Mouse (Mus musculus) megakaryocyte, adult 5-6 weeks (primary cell): ENCODE measurements around the gene Olfr1396. TPM values are rescaled to one million over a fixed set of nuclear protein-coding genes. Genes with fewer than 3 reads are reported as not detected.

Experiments
- total RNA-seq, 2 experiments: library from RNA; stranded (forward) in 1 of 2; stranded (reverse) in 1 of 2; fragments of 153-499, 151-499 nt in 1 of 2; fragments of 221-1000, 200-1000 nt in 1 of 2; gene quantifications; 2 replicates each; pipeline versions ENCODE4 v1.2.3 to v1.2.4; 2015 to 2017

Olfr1396 gene
- total RNA-seq, 2 experiments from 2014 or later, result not detected

Other genes with a start within 250 kb of the Olfr1396 start
- 59.0 and 67.2 TPM in 2 replicates for gene Irgm1, start 243.2 kb downstream of the Olfr1396 start, total RNA-seq (2015)
- 54.1 and 62.0 TPM in 2 replicates for gene Irgm1, start 243.2 kb downstream of the Olfr1396 start, total RNA-seq (2017)
- 13.1 and 15.9 TPM in 2 replicates for gene Gm5431, start 212.7 kb downstream of the Olfr1396 start, total RNA-seq (2015)
- 12.0 and 15.0 TPM in 2 replicates for gene Gm5431, start 212.7 kb downstream of the Olfr1396 start, total RNA-seq (2017)
- 78.1 and 81.3 TPM in 2 replicates for gene Psme2b, start 168.7 kb downstream of the Olfr1396 start, total RNA-seq (2015)
- gene Psme2b, start 168.7 kb downstream of the Olfr1396 start, total RNA-seq (2017), result 47.3 and 50.2 TPM in 2 replicates
- gene Olfr56, start 136.0 kb downstream of the Olfr1396 start, total RNA-seq (2015), result 0.31 and 0.57 TPM in 2 replicates
- gene Olfr56, start 136.0 kb downstream of the Olfr1396 start, total RNA-seq (2017), result 0.55 and 0.61 TPM in 2 replicates
- gene 9930111J21Rik1, start 135.5 kb downstream of the Olfr1396 start, total RNA-seq (2015), result 81.9 and 87.8 TPM in 2 replicates
- gene 9930111J21Rik1, start 135.5 kb downstream of the Olfr1396 start, total RNA-seq (2017), result 57.0 and 58.4 TPM in 2 replicates
- gene Gm12185, start 122.6 kb downstream of the Olfr1396 start, total RNA-seq (2015), result 0.22 and 0.27 TPM in 2 replicates
- gene Gm12185, start 122.6 kb downstream of the Olfr1396 start, total RNA-seq (2017), result 0.11 and 5.7 TPM in 2 replicates
- 2.0 and 3.2 TPM in 2 replicates for gene Tgtp1, start 120.7 kb downstream of the Olfr1396 start, total RNA-seq (2015)
- 1.5 and 10.8 TPM in 2 replicates for gene Tgtp1, start 120.7 kb downstream of the Olfr1396 start, total RNA-seq (2017)
- gene 9930111J21Rik2, start 63.6 kb downstream of the Olfr1396 start, total RNA-seq (2015), result 180 and 184 TPM in 2 replicates
- 161 and 172 TPM in 2 replicates for gene 9930111J21Rik2, start 63.6 kb downstream of the Olfr1396 start, total RNA-seq (2017)
- gene Tgtp2, start 50.7 kb downstream of the Olfr1396 start, total RNA-seq (2015), result 12.4 and 17.6 TPM in 2 replicates
- gene Tgtp2, start 50.7 kb downstream of the Olfr1396 start, total RNA-seq (2017), result 30.2 and 39.3 TPM in 2 replicates
- gene Ifi47, start 38.3 kb downstream of the Olfr1396 start, total RNA-seq (2015), result 92.4 and 108 TPM in 2 replicates
- gene Ifi47, start 38.3 kb downstream of the Olfr1396 start, total RNA-seq (2017), result 39.4 and 46.3 TPM in 2 replicates
- gene Olfr1395, start 27.4 kb upstream of the Olfr1396 start, total RNA-seq (2015), result not detected in 2 replicates
- gene Olfr1395, start 27.4 kb upstream of the Olfr1396 start, total RNA-seq (2017), result not detected in 2 replicates
- gene Olfr1394, start 39.5 kb upstream of the Olfr1396 start, total RNA-seq (2015), result not detected in 2 replicates
- gene Olfr1394, start 39.5 kb upstream of the Olfr1396 start, total RNA-seq (2017), result not detected in 2 replicates
- 1.6 and 1.7 TPM in 2 replicates for gene Btnl9, start 72.3 kb upstream of the Olfr1396 start, total RNA-seq (2015)
- 2.3 and 4.2 TPM in 2 replicates for gene Btnl9, start 72.3 kb upstream of the Olfr1396 start, total RNA-seq (2017)
- 46.3 and 59.7 TPM in 2 replicates for gene Zfp62, start 88.4 kb upstream of the Olfr1396 start, total RNA-seq (2015)
- gene Zfp62, start 88.4 kb upstream of the Olfr1396 start, total RNA-seq (2017), result 59.0 and 80.3 TPM in 2 replicates
- 33.6 and 36.0 TPM in 2 replicates for gene Mgat1, start 129.3 kb upstream of the Olfr1396 start, total RNA-seq (2015)
- gene Mgat1, start 129.3 kb upstream of the Olfr1396 start, total RNA-seq (2017), result 42.6 and 42.9 TPM in 2 replicates
- not detected in 2 replicates for gene Olfr1393, start 163.4 kb upstream of the Olfr1396 start, total RNA-seq (2015)
- gene Olfr1393, start 163.4 kb upstream of the Olfr1396 start, total RNA-seq (2017), result not detected in 2 replicates
- 0.84 TPM in 1 of 2 replicates, not detected in the other for gene Olfr1392, start 170.4 kb upstream of the Olfr1396 start, total RNA-seq (2015)
- not detected in 2 replicates for gene Olfr1392, start 170.4 kb upstream of the Olfr1396 start, total RNA-seq (2017)
- not detected in 2 replicates for gene Olfr10, start 189.9 kb upstream of the Olfr1396 start, total RNA-seq (2015)
- not detected in 2 replicates for gene Olfr10, start 189.9 kb upstream of the Olfr1396 start, total RNA-seq (2017)
- gene Olfr1391, start 207.9 kb upstream of the Olfr1396 start, total RNA-seq (2015), result not detected in 2 replicates
- gene Olfr1391, start 207.9 kb upstream of the Olfr1396 start, total RNA-seq (2017), result not detected in 2 replicates
- gene Olfr1390, start 220.3 kb upstream of the Olfr1396 start, total RNA-seq (2015), result not detected in 2 replicates
- not detected in 2 replicates for gene Olfr1390, start 220.3 kb upstream of the Olfr1396 start, total RNA-seq (2017)